Mouse (Mus musculus) hindbrain, embryonic 12.5 days (tissue): ENCODE measurements around the gene Mettl22. TPM values are rescaled to one million over a fixed set of nuclear protein-coding genes. Genes with fewer than 3 reads are reported as not detected.
A peak's percentile ranks its signal among the peaks of the same experiment; 100 is the strongest.

Experiments used
- ATAC-seq: fragments of 200-750 bp; cut with Nextera tagmentation; 2 replicates; pipeline ENCODE4 v1.8.0; 2017; ENCODE audit warnings: moderate TSS enrichment; ENCODE audit not compliant: low FRiP score
- H3K27ac ChIP-seq: fragments of 300-500 bp; sonication (generic); 2 replicates; pipeline ENCODE4 v1.5.1; 2016; ENCODE audit warnings: mild to moderate bottlenecking
- H3K27me3 ChIP-seq: fragments of 300-500 bp; sonication (generic); 2 replicates; pipeline ENCODE4 v1.6.1; 2016; ENCODE audit warnings: mild to moderate bottlenecking
- H3K36me3 ChIP-seq: fragments of 300-500 bp; sonication (generic); 2 replicates; pipeline ENCODE4 v1.6.1; 2016; ENCODE audit warnings: mild to moderate bottlenecking
- H3K4me1 ChIP-seq: fragments of 300-500 bp; sonication (generic); 2 replicates; pipeline ENCODE4 v1.6.1; 2016
- H3K4me2 ChIP-seq: fragments of 300-500 bp; sonication (generic); replicated peaks from 2 replicates; pipeline ENCODE4 v1.6.1; 2016; ENCODE audit warnings: mild to moderate bottlenecking
- H3K4me3 ChIP-seq: fragments of 300-500 bp; sonication (generic); 2 replicates; pipeline ENCODE4 v1.5.1; 2016; ENCODE audit warnings: mild to moderate bottlenecking
- H3K9ac ChIP-seq: fragments of 300-500 bp; sonication (generic); 2 replicates; pipeline ENCODE4 v1.6.1; 2016; ENCODE audit warnings: mild to moderate bottlenecking, moderate library complexity
- H3K9me3 ChIP-seq: fragments of 300-500 bp; sonication (generic); replicated peaks from 2 replicates; pipeline ENCODE4 v1.6.1; 2016; ENCODE audit warnings: mild to moderate bottlenecking
- WGBS: fragments of 180-500 bp; shearing (Covaris S2); methylation state at CpG from one replicate; pipeline ENCODE4 v1.1.7; 2016; 5-methylcytosine and 5-hydroxymethylcytosine counted together
- polyA plus RNA-seq: library from polyadenylated mRNA; unstranded; fragments of >200 nt; fragmentation: Nextera tagmentation; extraction: Ambion mirVana; gene quantifications from 2 replicates; pipeline ENCODE4 v1.2.1, GENCODE M21; 2016

The Mettl22 gene
- polyA plus RNA-seq, 1 experiment from 2014 or later: 22.6 TPM

- WGBS: 89% methylated on average over 4 of the region's 4 CpGs
- Histone ChIP-seq H3K9ac (no peak overlapping the region), H3K36me3 (no peaks in the 10 kb centered on the region), H3K27ac (no peak overlapping the region), H3K27me3 (peaks cover 2% of the 10 kb centered on the region), H3K4me3 (no peak overlapping the region), H3K4me2 (no peak overlapping the region), H3K4me1 (peaks cover 3% of the 10 kb centered on the region; the same call in 1 of the 2 replicates), H3K9me3 (no peaks in the 10 kb centered on the region)
- ATAC-seq: no peak
Observed at GRCm38 (mm10) chr16:8458391-8458790, 12.2 kb upstream of the Mettl22 start.

- H3K9ac ChIP-seq: no peak overlapping the region
- H3K4me1 ChIP-seq: peaks cover 3% of the 10 kb centered on the region; the same call in 1 of the 2 replicates
- WGBS: 35% methylated on average over 6 of the region's 6 CpGs
- peaks cover 2% of the 10 kb centered on the region for H3K27me3 ChIP-seq
- no peak overlapping the region for H3K4me3 ChIP-seq
- ATAC-seq: no peak
- no peaks in the 10 kb centered on the region for H3K36me3 ChIP-seq
- H3K4me2 ChIP-seq: no peak overlapping the region
- no peaks in the 10 kb centered on the region for H3K9me3 ChIP-seq
- no peak overlapping the region for H3K27ac ChIP-seq
Observed at GRCm38 (mm10) chr16:8459098-8459497, 11.5 kb upstream of the Mettl22 start.

DNA sequence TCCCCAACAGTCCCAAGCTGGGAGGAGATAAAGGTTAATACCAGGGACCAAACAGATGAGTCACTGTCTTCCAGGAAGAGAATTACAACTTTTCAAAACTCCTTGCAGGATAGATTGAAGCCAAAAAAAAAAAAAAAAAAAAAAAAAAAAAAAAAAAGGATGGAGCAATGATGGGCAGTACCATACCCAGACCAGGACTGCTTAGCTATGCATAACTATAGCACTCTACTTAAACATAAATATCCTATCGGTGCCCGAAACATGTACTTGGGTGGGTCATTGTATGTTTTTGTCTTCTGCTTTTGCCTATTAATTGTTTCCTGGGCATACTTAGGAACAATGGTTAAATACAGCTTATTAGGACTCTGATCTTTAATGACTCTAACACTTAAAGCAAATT is 456 bp upstream of the Mettl22 start:
- H3K4me1 ChIP-seq: peaks cover 9% of the 10 kb centered on the region
- no peak overlapping the region for H3K9ac ChIP-seq
- no peaks in the 10 kb centered on the region for H3K9me3 ChIP-seq
- H3K4me2 ChIP-seq: peak overlapping the region; percentile 69
- 83% methylated on average over 2 of the region's 2 CpGs for WGBS
- H3K27me3 ChIP-seq: peaks cover 6% of the 10 kb centered on the region; the same call in 1 of the 2 replicates
- H3K36me3 ChIP-seq: no peaks in the 10 kb centered on the region
- peak overlapping the region; percentile 67; the same call in 1 of the 2 replicates for H3K4me3 ChIP-seq
- ATAC-seq: peak; percentile 70
- no peak overlapping the region for H3K27ac ChIP-seq

DNA sequence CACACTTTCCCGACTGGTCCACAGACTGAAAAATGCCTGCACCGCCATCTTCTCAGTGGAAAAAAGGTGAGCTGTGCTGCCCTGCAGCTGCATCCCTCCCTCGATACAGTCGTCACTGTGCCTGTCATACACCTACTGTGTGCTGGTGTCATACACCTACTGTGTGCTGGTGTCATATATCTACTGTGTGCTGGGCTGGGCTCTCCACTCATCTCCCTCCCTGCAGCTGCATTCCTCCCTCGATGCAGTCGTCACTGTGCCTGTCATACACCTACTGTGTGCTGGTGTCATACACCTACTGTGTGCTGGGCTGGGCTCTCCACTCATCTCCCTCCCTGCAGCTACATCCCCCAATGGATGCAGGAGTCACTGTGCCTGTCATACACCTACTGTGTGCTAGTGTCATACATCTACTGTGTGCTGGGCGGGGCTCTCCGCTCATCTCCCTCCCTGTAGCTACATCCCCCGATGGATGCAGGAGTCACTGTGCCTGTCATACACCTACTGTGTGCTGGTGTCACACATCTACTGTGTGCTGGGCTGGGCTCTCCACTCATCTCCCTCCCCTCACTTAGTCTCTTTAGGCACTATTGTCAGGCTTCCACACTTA is 16.9 kb downstream of the Mettl22 start:
- H3K9me3 ChIP-seq: no peaks in the 10 kb centered on the region
- WGBS: 93% methylated on average over 9 of the region's 9 CpGs
- no peak overlapping the region for H3K27ac ChIP-seq
- H3K4me3 ChIP-seq: no peak overlapping the region
- ATAC-seq: no peak
- peaks cover 50% of the 10 kb centered on the region for H3K36me3 ChIP-seq
- 0 out of 2 replicates have a peak, but pooled peaks cover 3% of the 10 kb centered on the region for H3K4me1 ChIP-seq
- no peak overlapping the region for H3K9ac ChIP-seq
- H3K27me3 ChIP-seq: no peaks in the 10 kb centered on the region
- H3K4me2 ChIP-seq: no peak overlapping the region

GRCm38 (mm10) chr16:8489340-8489739 is 18.8 kb downstream of the Mettl22 start:
- no peak for ATAC-seq

GRCm38 (mm10) chr16:8491743-8492490 is 21.3 kb downstream of the Mettl22 start:
- WGBS: 39% methylated on average over 13 of the region's 13 CpGs

More at GRCm38 (mm10) chr16:8489340-8489739, 18.8 kb downstream of the Mettl22 start:
- Histone ChIP-seq H3K27ac (no peak overlapping the region), H3K9ac (no peak overlapping the region), H3K9me3 (no peaks in the 10 kb centered on the region), H3K4me3 (no peak overlapping the region), H3K27me3 (no peaks in the 10 kb centered on the region), H3K4me1 (0 out of 2 replicates have a peak, but pooled peaks cover 3% of the 10 kb centered on the region), H3K36me3 (peaks cover 36% of the 10 kb centered on the region), H3K4me2 (no peak overlapping the region)
- 83% methylated on average over 5 of the region's 5 CpGs for WGBS

GRCm38 (mm10) chr16:8494268-8494667 is 23.7 kb downstream of the Mettl22 start:
- 0 out of 2 replicates have a peak, but pooled peaks cover 3% of the 10 kb centered on the region for H3K4me1 ChIP-seq
- peaks cover 7% of the 10 kb centered on the region; the same call in 1 of the 2 replicates for H3K36me3 ChIP-seq
- H3K9me3 ChIP-seq: no peaks in the 10 kb centered on the region
- peak; percentile 63 for ATAC-seq
- H3K4me3 ChIP-seq: no peak overlapping the region
- no peaks in the 10 kb centered on the region for H3K27me3 ChIP-seq
- H3K27ac ChIP-seq: no peak overlapping the region
- no peak overlapping the region for H3K9ac ChIP-seq
- no peak overlapping the region for H3K4me2 ChIP-seq
- WGBS: 25% methylated on average over 4 of the region's 4 CpGs

More at GRCm38 (mm10) chr16:8491743-8492490, 21.3 kb downstream of the Mettl22 start:
- no peaks in the 10 kb centered on the region for H3K9me3 ChIP-seq
- H3K9ac ChIP-seq: no peak overlapping the region
- no peak overlapping the region for H3K4me3 ChIP-seq
- H3K27ac ChIP-seq: no peak overlapping the region
- 0 out of 2 replicates have a peak, but pooled peaks cover 3% of the 10 kb centered on the region for H3K4me1 ChIP-seq
- peak; percentile 55 for ATAC-seq
- no peaks in the 10 kb centered on the region for H3K27me3 ChIP-seq
- H3K36me3 ChIP-seq: peaks cover 19% of the 10 kb centered on the region
- H3K4me2 ChIP-seq: no peak overlapping the region

- no peak for ATAC-seq
- Histone ChIP-seq H3K4me2 (no peak overlapping the region), H3K9me3 (no peaks in the 10 kb centered on the region), H3K4me3 (no peak overlapping the region), H3K27me3 (no peaks in the 10 kb centered on the region), H3K4me1 (0 out of 2 replicates have a peak, but pooled peaks cover 2% of the 10 kb centered on the region), H3K9ac (no peak overlapping the region), H3K27ac (no peak overlapping the region), H3K36me3 (no peaks in the 10 kb centered on the region)
- WGBS: 70% methylated on average over 2 of the region's 2 CpGs
Observed at GRCm38 (mm10) chr16:8496967-8497366, 26.4 kb downstream of the Mettl22 start.

DNA sequence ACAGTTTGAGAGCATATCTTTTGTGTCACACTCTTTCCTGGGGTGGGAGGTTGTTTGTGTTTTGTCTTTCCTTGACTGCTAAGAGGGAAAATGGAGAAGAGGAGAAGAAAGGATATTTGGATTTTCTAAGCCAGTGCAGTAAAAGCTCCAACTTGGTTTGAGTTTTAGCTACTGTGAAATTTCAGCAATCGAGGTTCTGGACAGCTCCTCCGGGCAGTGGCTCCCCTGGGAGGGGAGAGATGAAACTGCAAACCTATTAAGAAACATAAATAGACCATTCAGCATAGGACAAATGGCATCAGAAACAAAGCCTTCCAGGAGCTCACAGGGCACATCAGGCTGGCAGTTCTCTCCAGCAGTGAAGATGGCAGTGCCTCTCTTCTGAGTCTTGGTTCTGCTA is 33.7 kb downstream of the Mettl22 start:
- Histone ChIP-seq H3K27ac (no peak overlapping the region), H3K27me3 (no peaks in the 10 kb centered on the region), H3K4me3 (no peak overlapping the region), H3K4me2 (no peak overlapping the region), H3K9me3 (no peaks in the 10 kb centered on the region), H3K36me3 (no peaks in the 10 kb centered on the region), H3K9ac (no peak overlapping the region), H3K4me1 (no peaks in the 10 kb centered on the region)
- 53% methylated on average over 2 of the region's 2 CpGs for WGBS
- no peak for ATAC-seq

DNA sequence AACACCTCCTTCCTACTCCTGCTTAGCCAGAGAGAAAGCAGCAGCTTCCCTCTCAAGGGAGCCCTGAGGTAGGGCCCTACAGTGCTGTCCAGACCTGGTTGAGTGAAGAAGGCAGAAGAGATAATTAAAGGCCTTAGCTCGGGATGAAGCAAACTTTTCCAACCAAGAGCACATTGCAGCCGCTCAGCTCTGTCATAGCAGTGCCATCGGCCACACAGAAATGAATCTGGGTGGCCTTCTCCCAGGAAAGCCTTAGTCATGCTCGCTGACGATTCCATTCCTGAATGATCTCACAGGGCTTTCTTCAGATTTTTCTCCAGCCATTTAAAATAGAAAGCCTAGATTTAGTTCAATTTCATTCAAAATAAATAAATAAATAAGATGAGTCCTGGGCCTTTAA is 39.3 kb downstream of the Mettl22 start:
- Histone ChIP-seq H3K4me3 (no peak overlapping the region), H3K4me1 (peaks cover 18% of the 10 kb centered on the region), H3K36me3 (no peaks in the 10 kb centered on the region), H3K27ac (no peak overlapping the region), H3K9me3 (no peaks in the 10 kb centered on the region), H3K9ac (no peak overlapping the region), H3K27me3 (0 out of 2 replicates have a peak, but pooled peaks cover 3% of the 10 kb centered on the region), H3K4me2 (no peak overlapping the region)
- no peak for ATAC-seq
- WGBS: 71% methylated on average over 5 of the region's 5 CpGs

- Histone ChIP-seq H3K4me1 (peaks cover 28% of the 10 kb centered on the region), H3K27ac (peak overlapping the region; percentile 50; the same call in 1 of the 2 replicates), H3K36me3 (no peaks in the 10 kb centered on the region), H3K9me3 (no peaks in the 10 kb centered on the region), H3K4me3 (peak overlapping the region; percentile 46), H3K9ac (0 out of 2 replicates have a peak overlapping the region, but pooled peaks have one; percentile 33), H3K4me2 (peak overlapping the region; percentile 66), H3K27me3 (0 out of 2 replicates have a peak, but pooled peaks cover 6% of the 10 kb centered on the region)
- WGBS: 2% methylated on average over 5 of the region's 5 CpGs
- peak; percentile 30 for ATAC-seq
Observed at GRCm38 (mm10) chr16:8512830-8513229, 42.2 kb downstream of the Mettl22 start.

- H3K4me1 ChIP-seq: peaks cover 28% of the 10 kb centered on the region
- peak; percentile 99 for ATAC-seq
- peak within 1 kb of the TSS; percentile 50 for H3K27ac ChIP-seq
- H3K27me3 ChIP-seq: 0 out of 2 replicates have a peak, but pooled peaks cover 6% of the 10 kb centered on the region
- H3K9ac ChIP-seq: peak within 1 kb of the TSS; percentile 58
- under 1% methylated on average over 46 of the region's 46 CpGs for WGBS
- H3K4me2 ChIP-seq: peak within 1 kb of the TSS; percentile 66
- no peaks in the 10 kb centered on the region for H3K9me3 ChIP-seq
- peak within 1 kb of the TSS; percentile 46 for H3K4me3 ChIP-seq
- no peaks in the 10 kb centered on the region for H3K36me3 ChIP-seq
Observed at GRCm38 (mm10) chr16:8513236-8513906, 42.8 kb downstream of the Mettl22 start, which contains the start of gene Abat. TSS of gene Abat (plus strand) at chr16:8513429.
